8 mouse cellular contexts compared by ENCODE assay signal in the genomic region with DNA sequence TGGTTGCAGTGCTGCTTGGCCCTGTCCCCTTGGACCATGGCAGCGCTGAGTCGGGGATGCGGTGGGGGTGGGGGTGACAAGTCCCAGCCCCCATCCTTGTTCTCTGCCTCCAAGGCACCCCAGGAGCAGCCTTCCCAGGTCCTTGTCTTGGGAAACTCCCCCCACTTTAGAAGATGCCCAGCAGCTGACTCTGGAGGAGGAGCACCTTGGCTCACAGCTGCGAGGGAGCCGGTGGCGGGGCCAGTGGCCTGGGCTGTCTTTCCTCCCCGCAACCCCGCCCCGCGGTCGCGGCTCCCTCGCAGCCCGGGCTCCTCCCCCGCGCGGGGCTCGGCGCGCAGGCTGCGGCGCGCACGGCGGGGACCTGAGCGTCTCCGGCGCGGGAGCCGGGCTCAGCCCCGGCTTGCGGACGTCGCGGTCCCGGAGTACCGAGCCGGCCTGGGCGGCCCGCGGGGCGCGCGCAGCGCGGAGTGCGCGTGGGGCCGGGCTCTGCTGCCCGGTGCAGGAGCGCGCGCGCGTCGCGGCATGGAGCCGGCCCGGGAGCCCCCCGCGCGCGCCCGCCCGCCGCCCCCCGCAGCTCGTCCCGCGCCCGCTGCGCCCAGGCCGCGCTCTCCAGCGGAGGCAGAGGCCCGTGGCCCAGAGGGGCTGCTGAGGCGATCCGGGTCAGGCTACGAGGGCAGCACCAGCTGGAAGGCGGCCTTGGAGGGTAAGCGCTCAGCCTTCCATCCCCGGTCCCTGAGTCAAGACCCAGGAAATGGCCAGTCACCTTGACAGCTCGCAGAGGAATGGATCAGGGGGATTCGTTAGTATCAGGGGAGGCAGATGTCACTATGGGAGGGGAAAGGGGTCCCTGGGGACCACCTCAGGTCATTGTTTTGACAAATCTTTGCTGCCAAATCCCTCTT. TPM values are rescaled to one million over a fixed set of nuclear protein-coding genes. Genes with fewer than 3 reads are reported as not detected.
DNase-seq lines count a peak whose midpoint lies in the region; ATAC-seq and TF ChIP-seq lines count a peak whose summit lies in the region.

A gene (plus strand): TSS at position 356 of the 902 bp plus-strand sequence.

- peak within 1 kb of the TSS; percentile 54 for H3K4me3 ChIP-seq in lung, embryonic 14.5 days (ENCODE audit: low read depth, low read length)

- no peak within 1 kb of the TSS for H3K27ac ChIP-seq in lung, embryonic 14.5 days (ENCODE audit: low read depth)

- no peaks in the 10 kb centered on the region for H3K4me1 ChIP-seq in lung, embryonic 14.5 days (ENCODE audit: insufficient read depth)

- no peak for TF ChIP-seq CTCF in lung, embryonic 14.5 days (IDR thresholded peaks at IDR 0.05; ENCODE audit: low read depth)

- H3K36me3 ChIP-seq in lung, embryonic 14.5 days (ENCODE audit: insufficient read depth) = no peaks in the 10 kb centered on the region

- no peaks in the 10 kb centered on the region for H3K9me3 ChIP-seq in lung, embryonic 14.5 days (ENCODE audit: low read depth, low read length)

- WGBS in lung, embryonic 14.5 days = under 1% methylated on average over 63 of the region's 84 CpGs

- peak within 1 kb of the TSS; percentile 93 for H3K4me2 ChIP-seq in lung, embryonic 14.5 days

- H3K9ac ChIP-seq in lung, embryonic 14.5 days = peak within 1 kb of the TSS; percentile 59

- ATAC-seq in lung, embryonic 14.5 days (ENCODE audit: insufficient read depth) = peak; percentile 82
- no peak for ATAC-seq in erythroblast, adult 5-6 weeks (replicated peaks; ENCODE audit: low FRiP score, poor library complexity, severe bottlenecking)

- peak; percentile 60 for DNase-seq in lung, embryonic 14.5 days
- DNase-seq in lung, postnatal 36 days = no peak
- DNase-seq in cerebellum, postnatal 14 days = peak; percentile 70 to 78
- DNase-seq in gonadal fat pad, adult 2 months (ENCODE audit: low read depth) = no peak
- DNase-seq in layer of hippocampus, adult 8-10 months (ENCODE audit: low spot score in 2 of 2) = peak in 1 of 2 experiments; percentile 29
- DNase-seq in lung, postnatal 10 days = peak; percentile 46
- peak; percentile 67 for DNase-seq in right cerebral cortex, adult 18-20 months

- peaks cover 16% of the 10 kb centered on the region; the same call in 1 of the 2 replicates for H3K27me3 ChIP-seq in lung, embryonic 14.5 days (ENCODE audit: insufficient read depth, low read length)

RNA-seq across cellular contexts. Expression of the gene that starts here (rescaled TPM):
- 1.6 and 3.1 TPM in 2 replicates for polyA plus RNA-seq in lung, embryonic 14.5 days (2014; fragmentation: Nextera tagmentation; extraction: Ambion mirVana)
- 38.3 and 43.5 TPM in 2 replicates for polyA plus RNA-seq in gonadal fat pad, adult 2 months (2012; rRNA removed)
- total RNA-seq in layer of hippocampus, adult 8-10 months (2022) = 10 to 100 TPM; 44.2 to 56.9 (median 49.1) TPM
- total RNA-seq in erythroblast, adult 5-6 weeks (2015; ENCODE audit: low replicate concordance) = not detected in 2 replicates
- total RNA-seq in erythroblast, adult 5-6 weeks (2017; ENCODE audit: low replicate concordance) = 0.84 TPM in 1 of 2 replicates, not detected in the other

Comparison
In these comparisons a context has a peak if more than half of its experiments do, and no peak if none do; other contexts are left out.
1. RNA of the gene that starts here (total RNA-seq): 44.2 to 56.9 TPM in layer of hippocampus, adult 8-10 months; 0.84 TPM in erythroblast, adult 5-6 weeks; every median in the first group is over 10 times any median in the second.
2. DNase-seq: peak in lung, embryonic 14.5 days (single experiment), cerebellum, postnatal 14 days (2 of 2), lung, postnatal 10 days (single experiment) and right cerebral cortex, adult 18-20 months (single experiment); none in lung, postnatal 36 days (single experiment) and gonadal fat pad, adult 2 months (single experiment).